Mouse (Mus musculus): Measurements from ENCODE around the gene Cdpf1.
"Not testable (repeated sequence)": the region's sequence is repeated elsewhere in the genome, so short reads cannot be mapped to it uniquely, and the experiment has no call there.

Gene Cdpf1

GRCm38 (mm10) chr15:85808031-85808430 lies 3.5 kb downstream of the Cdpf1 start:
- no peak for DNase-seq (ENCODE audit: low spot score)

GRCm38 (mm10) chr15:85807404-85807803 lies 4.1 kb downstream of the Cdpf1 start:
- no peak for DNase-seq (ENCODE audit: low spot score)

- DNase-seq (ENCODE audit: low spot score): no peak
Measured at GRCm38 (mm10) chr15:85806886-85807285, 4.6 kb downstream of the Cdpf1 start.

- DNase-seq (ENCODE audit: low spot score): no peak
Measured at GRCm38 (mm10) chr15:85802931-85803330, 8.6 kb downstream of the Cdpf1 start.

GRCm38 (mm10) chr15:85798676-85799075 lies 12.8 kb downstream of the Cdpf1 start:
- no peak for DNase-seq (ENCODE audit: low spot score)

GRCm38 (mm10) chr15:85795516-85795915 lies 16.0 kb downstream of the Cdpf1 start:
- DNase-seq (ENCODE audit: low spot score): no peak

GRCm38 (mm10) chr15:85792819-85793218 lies 18.7 kb downstream of the Cdpf1 start:
- no peak for DNase-seq (ENCODE audit: low spot score)

- DNase-seq (ENCODE audit: low spot score): no peak
Measured at GRCm38 (mm10) chr15:85791449-85791848, 20.0 kb downstream of the Cdpf1 start.

- no peak for DNase-seq (ENCODE audit: low spot score)
Measured at GRCm38 (mm10) chr15:85788633-85789032, 22.9 kb downstream of the Cdpf1 start.

- no peak for DNase-seq (ENCODE audit: low spot score)
Measured at GRCm38 (mm10) chr15:85788051-85788450, 23.4 kb downstream of the Cdpf1 start.

- no peak for DNase-seq (ENCODE audit: low spot score)
Measured at GRCm38 (mm10) chr15:85787482-85787881, 24.0 kb downstream of the Cdpf1 start.

- no peak for DNase-seq (ENCODE audit: low spot score)
Measured at GRCm38 (mm10) chr15:85786711-85787110, 24.8 kb downstream of the Cdpf1 start.

GRCm38 (mm10) chr15:85784341-85784740 lies 27.2 kb downstream of the Cdpf1 start:
- no peak for DNase-seq (ENCODE audit: low spot score)

GRCm38 (mm10) chr15:85783146-85783545 lies 28.4 kb downstream of the Cdpf1 start:
- no peak for DNase-seq (ENCODE audit: low spot score)

GRCm38 (mm10) chr15:85778891-85779290 lies 32.6 kb downstream of the Cdpf1 start:
- not testable (repeated sequence) for DNase-seq (ENCODE audit: low spot score)

GRCm38 (mm10) chr15:85776771-85777170 lies 34.7 kb downstream of the Cdpf1 start:
- no peak for DNase-seq (ENCODE audit: low spot score)

- DNase-seq (ENCODE audit: low spot score): no peak
Measured at GRCm38 (mm10) chr15:85776241-85776640, 35.3 kb downstream of the Cdpf1 start.

GRCm38 (mm10) chr15:85775001-85775400 lies 36.5 kb downstream of the Cdpf1 start:
- no peak for DNase-seq (ENCODE audit: low spot score)

GRCm38 (mm10) chr15:85774419-85774818 lies 37.1 kb downstream of the Cdpf1 start:
- no peak for DNase-seq (ENCODE audit: low spot score)

GRCm38 (mm10) chr15:85772146-85772740 lies 39.3 kb downstream of the Cdpf1 start:
- DNase-seq (ENCODE audit: low spot score): no peak

GRCm38 (mm10) chr15:85771306-85772121 lies 40.0 kb downstream of the Cdpf1 start:
- no peak for DNase-seq (ENCODE audit: low spot score)

GRCm38 (mm10) chr15:85768991-85769390 lies 42.5 kb downstream of the Cdpf1 start:
- no peak for DNase-seq (ENCODE audit: low spot score)

- no peak for DNase-seq (ENCODE audit: low spot score)
Measured at GRCm38 (mm10) chr15:85766677-85767076, 44.8 kb downstream of the Cdpf1 start.

GRCm38 (mm10) chr15:85765022-85765421 lies 46.5 kb downstream of the Cdpf1 start:
- DNase-seq (ENCODE audit: low spot score): no peak
